Mouse (Mus musculus): Measurements from ENCODE around the gene Kcnmb3.

GRCm38 (mm10) chr3:32428361-32428760 lies 63.7 kb downstream of the Kcnmb3 start:
- TF ChIP-seq POLR2A (IDR thresholded peaks at IDR 0.05; ENCODE audit: borderline replicate concordance, extremely low read depth, low read depth, low read length), result no peak
- TF ChIP-seq CTCF (IDR thresholded peaks at IDR 0.05; ENCODE audit: insufficient read depth, low read length), result no peak

Measured in lung, adult 2 months (tissue).